Mouse (Mus musculus) spleen, adult 2 months (tissue): ENCODE results near the gene Mfng.

Source experiments
- CTCF ChIP-seq: fragments of 200-500 bp; IDR thresholded peaks from 2 replicates; pipeline ENCODE4 v1.5.1; 2011; ENCODE audit warnings: mild to moderate bottlenecking, inconsistent platforms; ENCODE audit not compliant: insufficient read depth, insufficient read length, insufficient replicate concordance; ENCODE audit errors: extremely low read depth
- POLR2A ChIP-seq: fragments of 200-500 bp; IDR thresholded peaks from 2 replicates; pipeline ENCODE4 v1.6.1; 2011; ENCODE audit warnings: low read depth, low read length, inconsistent platforms

- TF ChIP-seq POLR2A: no peak
- no peak for TF ChIP-seq CTCF
Measured at GRCm38 (mm10) chr15:78755226-78755625, 18.0 kb downstream of the Mfng start.
